Mouse (Mus musculus) olfactory bulb, adult 2 months (tissue): ENCODE results near the gene Trio. TPM values are rescaled to one million over a fixed set of nuclear protein-coding genes. Genes with fewer than 3 reads are reported as not detected.

Experiments used
- H3K27ac ChIP-seq: fragments of 200-500 bp; 2 replicates; pipeline ENCODE4 v1.5.1; 2012; ENCODE audit warnings: low read depth, low read length; ENCODE audit not compliant: insufficient read depth
- H3K4me1 ChIP-seq: fragments of 200-500 bp; 2 replicates; pipeline ENCODE4 v1.6.1; 2012; ENCODE audit warnings: low read length; ENCODE audit not compliant: control insufficient read depth, insufficient read depth
- H3K4me3 ChIP-seq: fragments of 200-500 bp; 2 replicates; pipeline ENCODE4 v1.5.1; 2012; ENCODE audit warnings: mild to moderate bottlenecking, low read depth, low read length, moderate library complexity; ENCODE audit not compliant: insufficient read depth
- CTCF ChIP-seq: fragments of 200-500 bp; IDR thresholded peaks from 2 replicates; pipeline ENCODE4 v1.5.1; 2012; ENCODE audit warnings: low read depth, mild to moderate bottlenecking, low read length, moderate library complexity; ENCODE audit not compliant: insufficient read depth
- POLR2A ChIP-seq: fragments of 200-500 bp; IDR thresholded peaks from 2 replicates; pipeline ENCODE4 v1.6.1; 2012; ENCODE audit warnings: mild to moderate bottlenecking, low read depth, low read length, moderate library complexity; ENCODE audit not compliant: insufficient read depth
- WGBS: fragments of 180-500 bp; shearing (Covaris S2); methylation state at CpG from one replicate; pipeline ENCODE4 v1.1.7; 2018; 5-methylcytosine and 5-hydroxymethylcytosine counted together
- polyA plus RNA-seq: library from polyadenylated mRNA; stranded (reverse); fragments of >200 nt; gene quantifications from 2 replicates; pipeline ENCODE4 v1.2.4, GENCODE M21; 2012; ENCODE audit warnings: low replicate concordance; ENCODE audit not compliant: missing spikeins, insufficient read depth, insufficient read length

The Trio gene
- polyA plus RNA-seq, 1 experiment, result 76.4 TPM

DNA sequence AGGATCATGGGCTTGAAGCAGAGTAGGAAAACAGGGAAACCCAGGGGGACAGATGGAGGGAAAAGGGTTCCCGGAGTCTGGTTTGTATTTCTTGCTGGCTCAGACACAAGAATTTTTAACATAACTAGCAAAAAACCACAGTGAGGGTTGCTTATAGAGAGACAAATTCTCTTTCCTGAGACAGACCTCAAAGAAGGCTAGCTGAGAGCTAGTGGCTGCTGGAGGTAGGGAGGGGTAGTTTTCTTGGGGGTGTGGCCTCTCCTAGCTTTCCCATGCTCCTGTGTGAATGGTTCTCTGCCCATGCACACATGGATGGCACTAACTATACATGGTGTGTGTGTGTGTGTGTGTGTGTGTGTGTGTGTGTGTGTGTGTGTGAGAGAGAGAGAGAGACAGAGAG lies 265.0 kb downstream of the Trio start:
- H3K4me1 ChIP-seq, result peaks cover 19% of the 10 kb centered on the region
- TF ChIP-seq CTCF, result no peak
- TF ChIP-seq POLR2A, result no peak
- H3K27ac ChIP-seq, result peak overlapping the region; percentile 81; the same call in 1 of the 2 replicates
- WGBS, result 37% methylated on average over 1 of the region's 1 CpGs
- H3K4me3 ChIP-seq, result no peak overlapping the region

DNA sequence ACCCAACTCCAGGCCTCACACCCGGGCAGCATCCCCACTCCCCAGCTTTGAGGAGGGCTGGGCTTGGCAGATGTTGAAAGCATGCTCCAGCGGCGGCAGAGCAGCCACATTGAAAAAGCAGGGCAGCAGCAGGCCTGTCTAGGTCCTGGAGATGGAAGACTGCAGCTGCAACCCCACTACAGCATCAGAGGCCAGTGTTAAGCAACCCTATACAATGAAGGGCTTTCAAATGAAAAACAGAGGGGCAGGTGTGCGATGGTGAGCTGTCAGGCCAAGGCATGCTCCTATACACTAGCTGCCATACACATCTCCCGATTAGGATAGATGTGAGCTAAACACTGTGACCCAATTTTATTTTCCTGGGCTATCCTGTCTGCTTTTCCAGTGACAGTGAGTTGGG lies 265.8 kb downstream of the Trio start:
- no peak for TF ChIP-seq CTCF
- WGBS, result 27% methylated on average over 5 of the region's 5 CpGs
- H3K27ac ChIP-seq, result peak overlapping the region; percentile 81; the same call in 1 of the 2 replicates
- H3K4me3 ChIP-seq, result no peak overlapping the region
- peaks cover 20% of the 10 kb centered on the region for H3K4me1 ChIP-seq

- peaks cover 22% of the 10 kb centered on the region for H3K4me1 ChIP-seq
These were observed 267.0 kb downstream of the Trio start for GRCm38 (mm10) chr15:27758680-27759079.

GRCm38 (mm10) chr15:27756426-27756825 lies 269.2 kb downstream of the Trio start:
- 80% methylated on average over 11 of the region's 11 CpGs for WGBS
- Histone ChIP-seq H3K4me1 (peaks cover 25% of the 10 kb centered on the region), H3K27ac (0 out of 2 replicates have a peak overlapping the region, but pooled peaks have one; percentile 0), H3K4me3 (no peak overlapping the region)
- TF ChIP-seq POLR2A (no peak), CTCF (no peak)

More at GRCm38 (mm10) chr15:27758680-27759079, 267.0 kb downstream of the Trio start:
- Histone ChIP-seq H3K4me3 (no peak overlapping the region), H3K27ac (no peak overlapping the region)
- TF ChIP-seq POLR2A (no peak), CTCF (no peak)
- WGBS, result 67% methylated on average over 6 of the region's 6 CpGs

- Histone ChIP-seq H3K4me1 (peaks cover 20% of the 10 kb centered on the region), H3K27ac (no peak overlapping the region), H3K4me3 (no peak overlapping the region)
- TF ChIP-seq POLR2A, result no peak
- no peak for TF ChIP-seq CTCF
- 67% methylated on average over 7 of the region's 7 CpGs for WGBS
These were observed 270.9 kb downstream of the Trio start for GRCm38 (mm10) chr15:27754571-27755260.

- Histone ChIP-seq H3K4me3 (no peak overlapping the region), H3K4me1 (peaks cover 16% of the 10 kb centered on the region), H3K27ac (peak overlapping the region; percentile 35)
- TF ChIP-seq CTCF (no peak), POLR2A (no peak)
- 73% methylated on average over 5 of the region's 5 CpGs for WGBS
These were observed 271.7 kb downstream of the Trio start for GRCm38 (mm10) chr15:27753923-27754322.

DNA sequence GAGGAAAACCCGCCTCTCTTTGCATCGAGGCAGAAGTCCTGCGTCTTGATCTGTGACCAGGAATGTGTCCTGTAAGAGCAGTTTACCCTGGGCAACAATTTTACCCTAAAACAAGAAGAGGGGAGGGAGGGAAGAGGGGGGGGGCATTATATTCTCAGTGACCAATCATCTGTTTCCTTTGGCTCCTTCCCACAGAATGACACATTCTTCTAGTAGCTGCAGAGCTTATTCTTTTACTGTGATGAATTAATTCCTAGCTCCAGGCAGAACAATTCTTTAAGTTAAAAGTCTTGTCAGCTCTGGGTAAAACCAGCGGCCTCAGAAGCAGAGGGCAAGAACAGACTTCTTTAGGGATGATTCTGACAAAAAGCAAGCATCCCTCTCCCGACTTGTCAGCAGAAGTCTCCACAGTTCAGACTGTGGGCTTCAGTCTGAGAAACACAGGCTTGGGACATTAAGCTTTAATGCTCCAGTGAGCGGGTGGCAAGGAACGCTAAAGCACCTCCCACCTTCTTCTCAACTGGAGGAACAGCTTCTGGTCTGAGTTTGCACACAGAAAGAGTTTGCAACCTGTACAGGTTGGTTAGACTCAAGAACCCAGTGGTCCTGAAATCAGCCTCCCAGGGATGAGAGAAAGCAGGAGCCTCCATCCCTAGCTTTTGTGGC lies 272.8 kb downstream of the Trio start:
- 36% methylated on average over 7 of the region's 7 CpGs for WGBS
- no peak overlapping the region for H3K27ac ChIP-seq
- no peak overlapping the region for H3K4me3 ChIP-seq
- peaks cover 16% of the 10 kb centered on the region for H3K4me1 ChIP-seq
- no peak for TF ChIP-seq CTCF

- Histone ChIP-seq H3K27ac (no peak overlapping the region), H3K4me3 (no peak overlapping the region), H3K4me1 (peaks cover 16% of the 10 kb centered on the region)
- TF ChIP-seq POLR2A (no peak), CTCF (0 out of 2 replicates have a peak, but pooled peaks have one; percentile 13)
- 60% methylated on average over 12 of the region's 12 CpGs for WGBS
These were observed 273.8 kb downstream of the Trio start for GRCm38 (mm10) chr15:27751612-27752405.

DNA sequence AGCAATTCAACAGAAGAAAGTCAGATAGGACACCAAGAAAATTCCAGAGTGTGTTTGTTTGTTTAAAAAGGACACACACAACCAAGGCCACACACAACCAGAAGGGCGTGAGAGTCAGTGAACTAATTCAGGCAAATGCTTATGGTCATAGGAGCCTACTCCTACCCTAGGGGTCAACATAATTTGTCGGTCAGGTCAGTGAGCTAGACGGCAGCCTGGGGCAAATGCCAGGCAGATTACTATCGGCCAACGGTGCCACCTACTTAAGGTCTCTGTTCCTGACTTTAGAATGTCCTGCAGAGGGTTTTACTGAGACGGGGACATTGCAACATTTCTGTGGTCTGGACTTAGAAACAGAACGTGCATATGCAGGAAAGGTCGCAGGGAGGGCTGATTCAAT lies 276.9 kb downstream of the Trio start:
- peaks cover 27% of the 10 kb centered on the region for H3K4me1 ChIP-seq
- TF ChIP-seq POLR2A (no peak), CTCF (no peak)
- no peak overlapping the region for H3K27ac ChIP-seq
- 88% methylated on average over 8 of the region's 8 CpGs for WGBS
- no peak overlapping the region for H3K4me3 ChIP-seq
